ENCODE assay signal across 9 mouse cellular contexts in genomic region chr13:107600331-107601131, GRCm38 (mm10).
A peak's percentile ranks its signal among the peaks of the same experiment; 100 is the strongest.
DNase-seq lines count a peak whose midpoint lies in the region; ATAC-seq lines count a peak whose summit lies in the region.
"Had no signal": no experiment of that assay in that cellular context is flagged by ENCODE, and none has a peak within 500 bp of the region (broad histone marks: within the 10 kb centered on the region; RNA-seq: fewer than 3 reads in every experiment).

No protein-coding gene starts in this region.

- H3K9me3 ChIP-seq in lung, embryonic 16.5 days (ENCODE audit: control insufficient read depth, low read length), result 0 out of 2 replicates have a peak, but pooled peaks cover 4% of the 10 kb centered on the region

- WGBS in lung, embryonic 16.5 days, result 31% methylated on average over 22 of the region's 22 CpGs

- ATAC-seq in lung, embryonic 16.5 days (ENCODE audit: low read depth), result peak; percentile 83

- H3K27ac ChIP-seq in lung, embryonic 16.5 days (ENCODE audit: low read length), result peak overlapping the region; percentile 49; the same call in 1 of the 2 replicates

- H3K27me3 ChIP-seq in lung, embryonic 16.5 days (ENCODE audit: control insufficient read depth, insufficient read depth, low read depth, low read length), result no peaks in the 10 kb centered on the region

- no peaks in the 10 kb centered on the region for H3K36me3 ChIP-seq in lung, embryonic 16.5 days (ENCODE audit: control insufficient read depth, insufficient read depth, low read length)
- H3K36me3 ChIP-seq: G1E had no signal

- H3K9ac ChIP-seq in lung, embryonic 16.5 days (ENCODE audit: low read length), result peak overlapping the region; percentile 47

- H3K4me3 ChIP-seq in lung, embryonic 16.5 days (ENCODE audit: low read length), result peak overlapping the region; percentile 18

- H3K4me1 ChIP-seq in lung, embryonic 16.5 days (replicated peaks; ENCODE audit: control insufficient read depth, insufficient read depth, low read length), result peaks cover 9% of the 10 kb centered on the region

- peak overlapping the region; percentile 42 for H3K4me2 ChIP-seq in lung, embryonic 16.5 days (ENCODE audit: low read depth, low read length)

- peak; percentile 28 for DNase-seq in right cerebral cortex, adult 18-20 months
- no peak for DNase-seq in right cerebral cortex, postnatal 25 days
- DNase-seq in heart, adult 8-10 months (ENCODE audit: low spot score), result peak; percentile 13
- DNase-seq in kidney, adult 9 months, result peak; percentile 76
- DNase-seq in right cerebral cortex, postnatal 4 days, result peak; percentile 7
- DNase-seq in urinary bladder, adult 2 months (ENCODE audit: low spot score), result no peak
- no peak for DNase-seq in adipocyte (ENCODE audit: low spot score)

Comparison
In these comparisons a context has a peak if more than half of its experiments do, and no peak if none do; other contexts are left out.
1. DNase-seq: peak in right cerebral cortex, adult 18-20 months (single experiment), heart, adult 8-10 months (single experiment), kidney, adult 9 months (single experiment) and right cerebral cortex, postnatal 4 days (single experiment); none in right cerebral cortex, postnatal 25 days (single experiment), urinary bladder, adult 2 months (single experiment) and adipocyte (single experiment).